In the genomic region with DNA sequence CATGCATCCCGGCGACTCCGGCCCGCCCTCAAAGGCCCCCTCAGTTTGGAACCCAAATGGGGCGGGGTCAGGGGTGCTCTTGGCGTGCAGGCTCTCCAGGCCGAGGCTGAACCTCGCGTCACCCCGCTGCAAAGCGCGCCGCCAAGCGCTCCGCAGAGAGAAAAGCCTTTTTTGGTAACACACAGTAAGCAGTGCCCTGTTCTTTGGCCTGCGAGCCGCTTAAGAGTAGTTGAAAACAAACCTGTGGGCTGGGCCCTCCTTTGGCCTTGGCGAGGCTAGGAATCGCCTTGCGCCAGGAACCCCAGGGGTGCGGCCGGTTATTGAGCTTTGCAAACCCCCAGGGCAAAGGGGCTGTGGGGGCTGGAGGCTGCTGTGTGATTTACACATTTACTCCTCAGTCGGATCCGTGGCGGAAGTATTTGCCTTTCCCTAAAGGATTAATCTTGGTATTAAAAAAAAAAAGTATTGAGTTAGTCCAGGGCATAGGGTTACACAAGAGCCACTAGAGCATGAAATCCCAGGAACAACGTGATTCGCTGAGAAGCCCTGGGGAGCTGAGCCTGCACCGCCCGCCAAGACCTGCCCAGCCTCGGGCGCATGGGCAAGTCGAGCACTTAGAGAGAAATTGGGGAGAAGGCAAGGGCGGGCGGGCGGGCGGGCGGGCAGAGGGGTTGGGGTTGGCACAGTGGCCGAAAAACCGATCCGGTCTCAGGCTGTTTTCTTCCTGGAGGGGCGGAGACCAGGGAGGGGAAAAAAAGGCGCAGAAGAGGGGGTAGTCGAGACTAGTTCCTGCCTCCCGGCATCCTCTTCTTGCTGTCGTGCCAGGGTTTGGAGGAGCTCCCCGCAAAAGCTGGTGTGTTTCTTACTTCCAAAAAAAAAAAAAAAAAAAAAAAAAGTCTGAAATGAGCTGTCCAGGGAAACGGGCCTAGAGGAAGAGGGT, we compare ENCODE assay signal across 8 mouse cellular contexts. TPM values are rescaled to one million over a fixed set of nuclear protein-coding genes. Genes with fewer than 3 reads are reported as not detected.
DNase-seq lines count a peak whose midpoint lies in the region; ATAC-seq and TF ChIP-seq lines count a peak whose summit lies in the region.

No protein-coding gene starts in this region.

- intact Hi-C loops in gastrocnemius, adult 2 months (cut with DNase I): no loop called here
- intact Hi-C loops in left cerebral cortex, postnatal 4 days (cut with DNase I): no loop called here

- peak; percentile 66 for ATAC-seq in Patski
- ATAC-seq in hindbrain, embryonic 16.5 days: 0 out of 2 replicates have a peak, but pooled peaks have one; percentile 1

- POLR2A ChIA-PET in Patski (lab: Charles Lee): interaction anchor here (0.5 to 2.1 kb wide), 9 partner anchors 8 to 86 kb away, joined by 3 to 8 read pairs (median 5); no protein-coding TSS in a partner anchor

- peak overlapping the region; percentile 70 for H3K4me3 ChIP-seq in gastrocnemius, adult 2 months
- H3K4me3 ChIP-seq in hindbrain, embryonic 16.5 days (ENCODE audit: low read length): peak overlapping the region; percentile 31
- peak overlapping the region; percentile 47 for H3K4me3 ChIP-seq in midbrain, embryonic 10.5 days

- H3K9me3 ChIP-seq in hindbrain, embryonic 16.5 days (ENCODE audit: control insufficient read depth, low read length): no peaks in the 10 kb centered on the region
- no peaks in the 10 kb centered on the region for H3K9me3 ChIP-seq in midbrain, embryonic 10.5 days (replicated peaks)

- in situ Hi-C loops in Patski (cut with MboI; ENCODE audit: low pct_unique_long_range_greater_than_20kb): loop anchor here (25.0 kb wide), 1 partner anchor 801 kb away; the partner anchor contains the start of genes Ift43 and Tgfb3

- CTCF ChIA-PET in Patski (lab: Charles Lee): interaction anchor here (0.6 to 5.7 kb wide), 12 partner anchors 8 to 107 kb away, joined by 3 to 57 read pairs (median 4); no protein-coding TSS in a partner anchor

- DNase-seq in Patski (ENCODE audit: low read depth, low spot score): no peak
- peak; percentile 82 for DNase-seq in cerebellum, adult 9-11 months
- DNase-seq in gastrocnemius, adult 2 months: peak; percentile 93
- peak; percentile 63 for DNase-seq in left cerebral cortex, postnatal 4 days
- peak; percentile 83 for DNase-seq in midbrain, embryonic 10.5 days (ENCODE audit: low spot score)
- peak; percentile 95 for DNase-seq in skeletal muscle tissue, adult 2 months (ENCODE audit: low read depth, low spot score)
- peak; percentile 65 for DNase-seq in yolk sac, embryonic 10.5 days (ENCODE audit: low spot score)

- H3K27ac ChIP-seq in gastrocnemius, adult 2 months: peak overlapping the region; percentile 100
- H3K27ac ChIP-seq in hindbrain, embryonic 16.5 days (ENCODE audit: low read depth, low read length): peak overlapping the region; percentile 83
- H3K27ac ChIP-seq in midbrain, embryonic 10.5 days (replicated peaks): peak overlapping the region; percentile 94

- H3K36me3 ChIP-seq in hindbrain, embryonic 16.5 days (ENCODE audit: control insufficient read depth, insufficient read depth, low read length): no peaks in the 10 kb centered on the region
- H3K36me3 ChIP-seq in midbrain, embryonic 10.5 days: no peaks in the 10 kb centered on the region

- WGBS in hindbrain, embryonic 16.5 days: 2% methylated on average over 46 of the region's 47 CpGs
- under 1% methylated on average over 47 of the region's 47 CpGs for WGBS in midbrain, embryonic 10.5 days

- peak overlapping the region; percentile 66 for H3K9ac ChIP-seq in hindbrain, embryonic 16.5 days (ENCODE audit: low read depth, low read length)

- TF ChIP-seq CTCF in Patski (IDR thresholded peaks at IDR 0.05): no peak
- peak; percentile 39 for TF ChIP-seq CTCF in gastrocnemius, adult 2 months (IDR thresholded peaks at IDR 0.05)

- peak overlapping the region; percentile 70 for H3K4me2 ChIP-seq in hindbrain, embryonic 16.5 days (ENCODE audit: low read length)

- H3K4me1 ChIP-seq in hindbrain, embryonic 16.5 days (ENCODE audit: control insufficient read depth, insufficient read depth, low read depth, low read length): peaks cover 70% of the 10 kb centered on the region
- peaks cover 100% of the 10 kb centered on the region for H3K4me1 ChIP-seq in midbrain, embryonic 10.5 days

- no peaks in the 10 kb centered on the region for H3K27me3 ChIP-seq in Patski
- H3K27me3 ChIP-seq in hindbrain, embryonic 16.5 days (replicated peaks; ENCODE audit: control insufficient read depth, insufficient read depth, low read length): no peaks in the 10 kb centered on the region
- peaks cover 27% of the 10 kb centered on the region for H3K27me3 ChIP-seq in midbrain, embryonic 10.5 days (ENCODE audit: low read depth, poor library complexity, severe bottlenecking)

RNA-seq across cellular contexts. Expression of gene Irf2bpl, which starts 3.8 kb away (rescaled TPM):
- 97.1 TPM for polyA plus RNA-seq in Patski (2021)
- total RNA-seq in gastrocnemius, adult 2 months (2021): 10 to 100 TPM; 21.5 to 28.2 TPM
- polyA plus RNA-seq in hindbrain, embryonic 16.5 days (2015; fragmentation: Nextera tagmentation; extraction: Ambion mirVana): 49.7 and 56.6 TPM in 2 replicates
- total RNA-seq in left cerebral cortex, postnatal 4 days (2021): 100 to 1,000 TPM; 124 to 127 TPM
- polyA plus RNA-seq in midbrain, embryonic 10.5 days (2016; fragmentation: Nextera tagmentation; extraction: Ambion mirVana): 28.6 and 39.6 TPM in 2 replicates

RNA-seq across cellular contexts. Expression of gene Cipc, which starts 58.4 kb away (rescaled TPM):
- 34.8 TPM for polyA plus RNA-seq in Patski (2021)
- total RNA-seq in gastrocnemius, adult 2 months (2021): 10 to 100 TPM; 32.2 to 33.8 TPM
- polyA plus RNA-seq in hindbrain, embryonic 16.5 days (2015; fragmentation: Nextera tagmentation; extraction: Ambion mirVana): 43.4 and 49.0 TPM in 2 replicates
- total RNA-seq in left cerebral cortex, postnatal 4 days (2021): 10 to 100 TPM; 56.9 to 60.6 TPM
- 33.2 and 35.5 TPM in 2 replicates for polyA plus RNA-seq in midbrain, embryonic 10.5 days (2016; fragmentation: Nextera tagmentation; extraction: Ambion mirVana)
